Mouse (Mus musculus) forebrain, embryonic 15.5 days (tissue): ENCODE results near the gene Zfp354c. TPM values are rescaled to one million over a fixed set of nuclear protein-coding genes. Genes with fewer than 3 reads are reported as not detected.

ENCODE experiments used
- ATAC-seq: fragments of 200-750 bp; cut with Nextera tagmentation; replicated peaks from 2 replicates; pipeline ENCODE4 v1.8.0; 2017; ENCODE audit warnings: mild to moderate bottlenecking, moderate TSS enrichment, moderate library complexity
- H3K27ac ChIP-seq: fragments of 300-500 bp; sonication (generic); replicated peaks from 2 replicates; pipeline ENCODE4 v1.5.1; 2015; ENCODE audit warnings: mild to moderate bottlenecking, inconsistent platforms
- H3K27me3 ChIP-seq: fragments of 300-500 bp; sonication (generic); 2 replicates; pipeline ENCODE4 v1.6.1; 2015; ENCODE audit warnings: inconsistent platforms
- H3K36me3 ChIP-seq: fragments of 300-500 bp; sonication (generic); 2 replicates; pipeline ENCODE4 v1.6.1; 2015; ENCODE audit warnings: mild to moderate bottlenecking, inconsistent platforms
- H3K4me1 ChIP-seq: fragments of 300-500 bp; sonication (generic); 2 replicates; pipeline ENCODE4 v1.6.1; 2015; ENCODE audit warnings: inconsistent platforms
- H3K4me2 ChIP-seq: fragments of 300-500 bp; sonication (generic); replicated peaks from 2 replicates; pipeline ENCODE4 v1.6.1; 2015; ENCODE audit warnings: mild to moderate bottlenecking, inconsistent platforms
- H3K4me3 ChIP-seq: fragments of 300-500 bp; sonication (generic); 2 replicates; pipeline ENCODE4 v1.5.1; 2015; ENCODE audit warnings: mild to moderate bottlenecking, inconsistent platforms
- H3K9ac ChIP-seq: fragments of 300-500 bp; sonication (generic); replicated peaks from 2 replicates; pipeline ENCODE4 v1.6.1; 2015; ENCODE audit warnings: mild to moderate bottlenecking, inconsistent platforms
- H3K9me3 ChIP-seq: fragments of 300-500 bp; sonication (generic); 2 replicates; pipeline ENCODE4 v1.6.1; 2016; ENCODE audit warnings: inconsistent platforms
- WGBS: fragments of 180-500 bp; shearing (Covaris S2); methylation state at CpG from one replicate; pipeline ENCODE4 v1.1.7; 2015; ENCODE audit warnings: mixed read lengths; 5-methylcytosine and 5-hydroxymethylcytosine counted together
- polyA plus RNA-seq: library from polyadenylated mRNA; unstranded; fragments of >200 nt; fragmentation: Nextera tagmentation; extraction: Ambion mirVana; gene quantifications from 2 replicates; pipeline ENCODE4 v1.2.1, GENCODE M21; 2015

Zfp354c gene
- polyA plus RNA-seq, 1 experiment from 2014 or later = 65.0 TPM

DNA sequence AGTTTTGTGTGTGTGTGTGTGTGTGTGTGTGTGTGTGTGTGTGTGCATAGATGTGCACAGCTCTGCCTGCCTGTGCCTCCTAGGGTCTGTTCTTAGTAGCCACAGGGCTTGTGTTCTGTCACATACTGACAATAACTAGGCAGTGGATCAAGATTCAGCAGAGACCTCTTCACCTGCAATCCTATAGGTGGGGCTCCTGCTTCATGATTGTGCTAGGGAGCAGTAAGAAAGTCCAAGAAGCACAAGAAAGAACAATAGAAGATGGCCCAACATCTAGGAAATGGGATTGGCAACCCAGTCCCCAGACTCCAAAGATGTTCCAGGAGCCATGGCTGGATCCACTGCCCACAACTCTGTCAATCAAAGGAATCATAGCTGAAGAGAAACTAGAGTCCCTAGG, 28.7 kb downstream of the Zfp354c start:
- ATAC-seq = no peak
- Histone ChIP-seq H3K4me3 (no peak overlapping the region), H3K4me2 (no peak overlapping the region), H3K27ac (no peak overlapping the region), H3K9me3 (no peaks in the 10 kb centered on the region), H3K36me3 (no peaks in the 10 kb centered on the region), H3K9ac (no peak overlapping the region), H3K4me1 (no peaks in the 10 kb centered on the region), H3K27me3 (no peaks in the 10 kb centered on the region)

DNA sequence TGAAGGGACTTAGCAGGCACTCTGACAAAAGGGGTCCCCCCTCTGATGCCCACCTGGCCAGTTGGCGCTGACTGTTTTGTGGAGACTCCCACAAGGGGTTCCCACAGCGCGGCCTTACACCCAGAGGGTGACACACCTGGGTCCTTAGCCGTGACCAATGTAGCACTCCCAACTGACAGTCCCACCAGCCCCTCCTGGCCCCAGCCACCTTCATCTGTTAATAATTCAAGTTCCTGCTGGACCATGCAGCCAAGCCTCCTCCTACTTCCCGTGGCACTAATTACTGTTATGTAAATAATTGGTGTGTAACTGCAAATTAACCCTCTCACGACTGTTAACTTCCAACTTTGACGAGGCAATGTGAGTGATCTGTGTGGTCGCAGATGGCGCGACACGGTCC, 29.9 kb downstream of the Zfp354c start:
- Histone ChIP-seq H3K36me3 (no peaks in the 10 kb centered on the region), H3K4me1 (no peaks in the 10 kb centered on the region), H3K9me3 (no peaks in the 10 kb centered on the region), H3K27me3 (no peaks in the 10 kb centered on the region), H3K4me2 (no peak overlapping the region), H3K27ac (no peak overlapping the region), H3K4me3 (no peak overlapping the region), H3K9ac (no peak overlapping the region)
- ATAC-seq = no peak
- WGBS = 67% methylated on average over 11 of the region's 11 CpGs

DNA sequence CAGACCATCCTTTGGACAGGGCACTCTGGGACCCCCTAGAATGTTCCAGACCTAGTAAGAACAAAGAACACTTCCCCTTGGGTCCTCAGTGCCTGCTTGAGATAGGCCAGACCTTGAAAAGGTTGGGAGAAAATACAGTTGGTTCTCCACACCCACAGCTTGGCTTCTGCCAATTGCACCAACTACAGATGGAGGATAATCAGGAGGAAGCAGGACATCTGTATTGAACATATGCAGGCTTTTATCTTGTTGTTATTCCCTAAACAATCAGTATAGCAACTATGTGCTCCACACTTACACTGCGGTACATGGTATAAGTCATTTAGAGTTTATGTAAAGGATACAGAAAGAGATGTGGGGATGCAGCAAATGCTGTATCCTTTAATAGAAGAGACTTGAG, 56.5 kb downstream of the Zfp354c start:
- H3K27ac ChIP-seq = no peak overlapping the region
- H3K4me1 ChIP-seq = peaks cover 4% of the 10 kb centered on the region; the same call in 1 of the 2 replicates
- WGBS = 88% methylated on average over 1 of the region's 1 CpGs
- no peak for ATAC-seq
- no peak overlapping the region for H3K4me2 ChIP-seq
- H3K4me3 ChIP-seq = no peak overlapping the region
- H3K27me3 ChIP-seq = no peaks in the 10 kb centered on the region
- H3K36me3 ChIP-seq = no peaks in the 10 kb centered on the region
- H3K9me3 ChIP-seq = no peaks in the 10 kb centered on the region
- no peak overlapping the region for H3K9ac ChIP-seq

DNA sequence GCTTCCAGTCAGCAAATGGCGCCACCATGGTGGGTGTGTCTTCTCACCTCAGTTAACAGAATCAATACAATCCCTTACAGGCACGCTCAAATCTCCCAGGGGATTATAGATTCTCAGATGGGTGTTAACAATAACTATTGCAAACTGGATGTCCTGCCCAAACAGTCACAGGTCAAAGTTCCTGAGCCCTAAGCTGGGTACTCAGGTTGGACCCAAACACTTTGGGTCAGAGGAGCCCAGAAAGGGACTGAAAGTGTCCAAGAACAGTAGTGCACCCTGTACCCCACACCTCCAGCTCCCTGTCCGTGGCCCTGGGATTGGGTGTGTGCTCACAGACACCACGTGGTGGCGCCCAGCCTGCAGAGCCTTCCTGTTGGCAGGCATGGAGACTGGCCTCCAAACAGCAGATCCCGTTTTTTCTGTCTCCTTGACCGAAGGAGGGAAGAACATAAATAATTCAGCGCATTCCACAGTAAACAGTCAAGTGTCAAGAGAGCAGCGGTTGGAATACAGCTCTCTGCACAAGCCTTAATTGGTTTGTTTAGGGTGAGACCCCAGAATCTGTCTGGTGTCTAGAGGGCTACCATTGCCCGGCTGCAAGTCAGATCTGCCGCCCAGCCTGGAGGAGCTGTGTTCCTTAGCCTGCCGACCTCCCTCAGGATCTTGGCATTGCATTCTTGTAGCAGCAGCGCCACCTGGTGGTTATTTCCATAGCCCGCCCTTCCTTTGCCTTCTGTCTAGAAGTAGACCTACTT, 58.4 kb downstream of the Zfp354c start:
- peak; percentile 87 for ATAC-seq
- Histone ChIP-seq H3K27me3 (no peaks in the 10 kb centered on the region), H3K4me3 (peak overlapping the region; percentile 26), H3K4me2 (peak overlapping the region; percentile 45), H3K9me3 (no peaks in the 10 kb centered on the region), H3K36me3 (no peaks in the 10 kb centered on the region), H3K27ac (no peak overlapping the region), H3K4me1 (peaks cover 4% of the 10 kb centered on the region; the same call in 1 of the 2 replicates), H3K9ac (no peak overlapping the region; the same call in 1 of the 2 replicates)
- WGBS = 7% methylated on average over 14 of the region's 14 CpGs

DNA sequence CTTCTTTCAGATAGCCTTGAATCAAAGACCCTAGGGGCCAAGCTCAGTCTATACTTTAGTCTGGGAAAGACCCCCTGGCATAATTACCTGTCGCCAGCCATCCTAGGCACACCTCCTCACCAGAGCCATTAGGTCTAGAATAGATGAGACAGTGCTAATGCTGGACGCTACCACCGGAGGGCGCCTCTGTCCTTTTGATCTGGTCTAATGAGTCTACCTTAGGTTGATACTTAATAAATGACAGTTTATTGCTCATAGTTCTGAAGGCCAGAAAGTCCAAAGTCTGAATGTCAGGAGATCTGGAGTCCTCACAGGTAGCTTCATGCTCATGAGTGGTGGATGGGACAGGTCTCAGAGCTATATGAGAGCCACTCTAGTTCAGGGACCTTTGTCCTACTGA, 60.5 kb downstream of the Zfp354c start:
- ATAC-seq = no peak

DNA sequence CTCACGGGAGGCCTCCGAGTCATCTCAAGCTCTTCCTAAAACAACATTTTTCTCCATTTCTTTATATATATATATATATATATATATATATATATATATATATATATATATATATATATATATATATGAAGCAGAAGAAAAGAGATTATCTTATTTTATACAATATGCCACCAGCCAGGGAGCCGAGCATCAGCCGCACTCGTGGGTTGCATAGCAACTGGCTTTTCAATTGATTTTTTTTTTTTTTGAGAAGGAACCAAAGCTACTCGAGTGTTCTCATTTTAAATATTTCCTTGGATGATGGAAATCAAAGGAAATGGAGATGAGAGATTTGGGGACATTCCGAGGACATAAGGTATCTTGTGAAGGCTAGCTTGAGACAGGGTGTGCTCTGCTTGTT, 61.1 kb downstream of the Zfp354c start:
- Histone ChIP-seq H3K27me3 (no peaks in the 10 kb centered on the region), H3K9me3 (no peaks in the 10 kb centered on the region), H3K36me3 (no peaks in the 10 kb centered on the region), H3K27ac (no peak overlapping the region), H3K4me2 (no peak overlapping the region), H3K4me1 (peaks cover 4% of the 10 kb centered on the region; the same call in 1 of the 2 replicates), H3K4me3 (no peak overlapping the region), H3K9ac (no peak overlapping the region)
- 88% methylated on average over 7 of the region's 7 CpGs for WGBS
- no peak for ATAC-seq

More for the DNA sequence above, 60.5 kb downstream of the Zfp354c start:
- Histone ChIP-seq H3K9me3 (no peaks in the 10 kb centered on the region), H3K36me3 (no peaks in the 10 kb centered on the region), H3K27ac (no peak overlapping the region), H3K4me2 (no peak overlapping the region), H3K27me3 (no peaks in the 10 kb centered on the region), H3K4me3 (no peak overlapping the region), H3K9ac (no peak overlapping the region), H3K4me1 (peaks cover 4% of the 10 kb centered on the region; the same call in 1 of the 2 replicates)
- 23% methylated on average over 4 of the region's 4 CpGs for whole genome bisulfite sequencing

Other genes with a start within 250 kb of the Zfp354c start
- 2.5 and 2.8 TPM in 2 replicates for gene Adamts2, start 225.6 kb downstream of the Zfp354c start, polyA plus RNA-seq
- gene Zfp879, start 13.8 kb upstream of the Zfp354c start, polyA plus RNA-seq = 2.1 and 2.5 TPM in 2 replicates
- not detected in 2 replicates for gene Grm6, start 23.0 kb upstream of the Zfp354c start, polyA plus RNA-seq
- 15.5 and 15.9 TPM in 2 replicates for gene Zfp454, start 59.9 kb upstream of the Zfp354c start, polyA plus RNA-seq
- 49.4 and 53.6 TPM in 2 replicates for gene Zfp2, start 88.4 kb upstream of the Zfp354c start, polyA plus RNA-seq
- gene Zfp354b, start 103.9 kb upstream of the Zfp354c start, polyA plus RNA-seq = 3.6 and 3.7 TPM in 2 replicates
- not detected in 2 replicates for gene 4933414I15Rik, start 116.0 kb upstream of the Zfp354c start, polyA plus RNA-seq
- gene Prop1, start 126.0 kb upstream of the Zfp354c start, polyA plus RNA-seq = not detected in 2 replicates
- gene Olfr1378, start 138.8 kb upstream of the Zfp354c start, polyA plus RNA-seq = not detected in 2 replicates
- not detected in 2 replicates for gene Olfr1377, start 154.2 kb upstream of the Zfp354c start, polyA plus RNA-seq
- not detected in 2 replicates for gene Olfr51, start 175.9 kb upstream of the Zfp354c start, polyA plus RNA-seq
- not detected in 2 replicates for gene Olfr54, start 186.5 kb upstream of the Zfp354c start, polyA plus RNA-seq
- gene Olfr1375, start 220.4 kb upstream of the Zfp354c start, polyA plus RNA-seq = not detected in 2 replicates
- gene Zfp354a, start 231.5 kb upstream of the Zfp354c start, polyA plus RNA-seq = 12.3 and 12.5 TPM in 2 replicates